Mouse (Mus musculus): Measurements from ENCODE around the gene Tenm3. TPM values are rescaled to one million over a fixed set of nuclear protein-coding genes. Genes with fewer than 3 reads are reported as not detected.

Gene Tenm3
- polyA plus RNA-seq, 1 experiment = 2.3 TPM

DNA sequence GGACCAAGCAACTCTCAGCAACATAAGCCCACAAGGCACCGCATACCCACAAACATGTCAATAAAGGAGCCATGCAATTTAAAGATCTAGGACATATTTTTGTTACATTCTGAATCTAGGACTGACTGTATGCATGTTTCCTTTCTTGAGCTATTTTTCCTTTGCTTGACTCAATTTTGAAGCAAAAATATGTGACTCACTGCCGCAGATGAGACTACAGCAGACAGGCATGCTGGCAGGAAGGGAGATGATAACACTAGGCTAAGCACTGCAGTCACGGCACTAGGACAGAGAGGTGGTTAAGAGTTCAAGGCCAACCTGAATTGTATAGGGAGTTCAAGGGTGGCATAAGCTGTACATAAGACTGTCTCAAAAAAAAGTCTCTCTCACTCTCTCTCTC is 79.7 kb downstream of the Tenm3 start:
- 88% methylated on average over 3 of the region's 3 CpGs for WGBS
- Histone ChIP-seq H3K27me3 (ENCODE audit: control insufficient read depth, insufficient read depth, low read length) (no peaks in the 10 kb centered on the region), H3K4me3 (ENCODE audit: control insufficient read depth, insufficient read depth, low read length) (no peak overlapping the region), H3K27ac (ENCODE audit: control insufficient read depth, insufficient read depth, low read length) (no peak overlapping the region), H3K36me3 (ENCODE audit: control insufficient read depth, insufficient read depth, low read length) (no peaks in the 10 kb centered on the region), H3K4me1 (replicated peaks; ENCODE audit: control insufficient read depth, insufficient read depth, low read length) (no peaks in the 10 kb centered on the region)
- no peak for DNase-seq
- no peak for TF ChIP-seq POLR2A (IDR thresholded peaks at IDR 0.05; ENCODE audit: control insufficient read depth, extremely low read depth, insufficient read depth, low read length, poor library complexity)
- no peak for TF ChIP-seq CTCF (IDR thresholded peaks at IDR 0.05; ENCODE audit: borderline replicate concordance, control insufficient read depth, extremely low read depth, insufficient read depth, low read length, poor library complexity)

- DNase-seq = no peak
- TF ChIP-seq POLR2A (IDR thresholded peaks at IDR 0.05; ENCODE audit: control insufficient read depth, extremely low read depth, insufficient read depth, low read length, poor library complexity) (no peak), CTCF (IDR thresholded peaks at IDR 0.05; ENCODE audit: borderline replicate concordance, control insufficient read depth, extremely low read depth, insufficient read depth, low read length, poor library complexity) (no peak)
- H3K36me3 ChIP-seq (ENCODE audit: control insufficient read depth, insufficient read depth, low read length) = no peaks in the 10 kb centered on the region
- no peaks in the 10 kb centered on the region for H3K27me3 ChIP-seq (ENCODE audit: control insufficient read depth, insufficient read depth, low read length)
- H3K27ac ChIP-seq (ENCODE audit: control insufficient read depth, insufficient read depth, low read length) = no peak overlapping the region
- WGBS = 80% methylated on average over 2 of the region's 2 CpGs
- H3K4me3 ChIP-seq (ENCODE audit: control insufficient read depth, insufficient read depth, low read length) = no peak overlapping the region
- H3K4me1 ChIP-seq (replicated peaks; ENCODE audit: control insufficient read depth, insufficient read depth, low read length) = no peaks in the 10 kb centered on the region
These were observed 86.9 kb downstream of the Tenm3 start for GRCm38 (mm10) chr8:48756874-48757273.

GRCm38 (mm10) chr8:48755492-48755891 is 88.3 kb downstream of the Tenm3 start:
- DNase-seq = no peak

GRCm38 (mm10) chr8:48754959-48755358 is 88.8 kb downstream of the Tenm3 start:
- Histone ChIP-seq H3K4me1 (replicated peaks; ENCODE audit: control insufficient read depth, insufficient read depth, low read length) (no peaks in the 10 kb centered on the region), H3K27ac (ENCODE audit: control insufficient read depth, insufficient read depth, low read length) (no peak overlapping the region), H3K27me3 (ENCODE audit: control insufficient read depth, insufficient read depth, low read length) (no peaks in the 10 kb centered on the region), H3K4me3 (ENCODE audit: control insufficient read depth, insufficient read depth, low read length) (no peak overlapping the region), H3K36me3 (ENCODE audit: control insufficient read depth, insufficient read depth, low read length) (no peaks in the 10 kb centered on the region)
- WGBS = 86% methylated on average over 2 of the region's 2 CpGs
- DNase-seq = no peak
- TF ChIP-seq POLR2A (IDR thresholded peaks at IDR 0.05; ENCODE audit: control insufficient read depth, extremely low read depth, insufficient read depth, low read length, poor library complexity) = no peak
- no peak for TF ChIP-seq CTCF (IDR thresholded peaks at IDR 0.05; ENCODE audit: borderline replicate concordance, control insufficient read depth, extremely low read depth, insufficient read depth, low read length, poor library complexity)

More at GRCm38 (mm10) chr8:48755492-48755891, 88.3 kb downstream of the Tenm3 start:
- WGBS = 83% methylated on average over 7 of the region's 7 CpGs
- no peak for TF ChIP-seq POLR2A (IDR thresholded peaks at IDR 0.05; ENCODE audit: control insufficient read depth, extremely low read depth, insufficient read depth, low read length, poor library complexity)
- TF ChIP-seq CTCF (IDR thresholded peaks at IDR 0.05; ENCODE audit: borderline replicate concordance, control insufficient read depth, extremely low read depth, insufficient read depth, low read length, poor library complexity) = no peak
- Histone ChIP-seq H3K4me3 (ENCODE audit: control insufficient read depth, insufficient read depth, low read length) (no peak overlapping the region), H3K36me3 (ENCODE audit: control insufficient read depth, insufficient read depth, low read length) (no peaks in the 10 kb centered on the region), H3K27me3 (ENCODE audit: control insufficient read depth, insufficient read depth, low read length) (no peaks in the 10 kb centered on the region), H3K4me1 (replicated peaks; ENCODE audit: control insufficient read depth, insufficient read depth, low read length) (no peaks in the 10 kb centered on the region), H3K27ac (ENCODE audit: control insufficient read depth, insufficient read depth, low read length) (no peak overlapping the region)

- DNase-seq = no peak
These were observed 91.8 kb downstream of the Tenm3 start for GRCm38 (mm10) chr8:48751965-48752364.

GRCm38 (mm10) chr8:48748503-48749059 is 95.2 kb downstream of the Tenm3 start:
- no peak for DNase-seq
- H3K27me3 ChIP-seq (ENCODE audit: control insufficient read depth, insufficient read depth, low read length) = no peaks in the 10 kb centered on the region
- H3K36me3 ChIP-seq (ENCODE audit: control insufficient read depth, insufficient read depth, low read length) = no peaks in the 10 kb centered on the region
- no peak overlapping the region for H3K27ac ChIP-seq (ENCODE audit: control insufficient read depth, insufficient read depth, low read length)
- no peaks in the 10 kb centered on the region for H3K4me1 ChIP-seq (replicated peaks; ENCODE audit: control insufficient read depth, insufficient read depth, low read length)
- no peak overlapping the region for H3K4me3 ChIP-seq (ENCODE audit: control insufficient read depth, insufficient read depth, low read length)
- 86% methylated on average over 13 of the region's 13 CpGs for WGBS
- TF ChIP-seq POLR2A (IDR thresholded peaks at IDR 0.05; ENCODE audit: control insufficient read depth, extremely low read depth, insufficient read depth, low read length, poor library complexity) (no peak), CTCF (IDR thresholded peaks at IDR 0.05; ENCODE audit: borderline replicate concordance, control insufficient read depth, extremely low read depth, insufficient read depth, low read length, poor library complexity) (no peak)

More at GRCm38 (mm10) chr8:48751965-48752364, 91.8 kb downstream of the Tenm3 start:
- WGBS = 94% methylated on average over 5 of the region's 5 CpGs
- Histone ChIP-seq H3K27ac (ENCODE audit: control insufficient read depth, insufficient read depth, low read length) (no peak overlapping the region), H3K4me3 (ENCODE audit: control insufficient read depth, insufficient read depth, low read length) (no peak overlapping the region), H3K4me1 (replicated peaks; ENCODE audit: control insufficient read depth, insufficient read depth, low read length) (no peaks in the 10 kb centered on the region), H3K36me3 (ENCODE audit: control insufficient read depth, insufficient read depth, low read length) (no peaks in the 10 kb centered on the region), H3K27me3 (ENCODE audit: control insufficient read depth, insufficient read depth, low read length) (no peaks in the 10 kb centered on the region)
- TF ChIP-seq POLR2A (IDR thresholded peaks at IDR 0.05; ENCODE audit: control insufficient read depth, extremely low read depth, insufficient read depth, low read length, poor library complexity) (no peak), CTCF (IDR thresholded peaks at IDR 0.05; ENCODE audit: borderline replicate concordance, control insufficient read depth, extremely low read depth, insufficient read depth, low read length, poor library complexity) (no peak)

DNA sequence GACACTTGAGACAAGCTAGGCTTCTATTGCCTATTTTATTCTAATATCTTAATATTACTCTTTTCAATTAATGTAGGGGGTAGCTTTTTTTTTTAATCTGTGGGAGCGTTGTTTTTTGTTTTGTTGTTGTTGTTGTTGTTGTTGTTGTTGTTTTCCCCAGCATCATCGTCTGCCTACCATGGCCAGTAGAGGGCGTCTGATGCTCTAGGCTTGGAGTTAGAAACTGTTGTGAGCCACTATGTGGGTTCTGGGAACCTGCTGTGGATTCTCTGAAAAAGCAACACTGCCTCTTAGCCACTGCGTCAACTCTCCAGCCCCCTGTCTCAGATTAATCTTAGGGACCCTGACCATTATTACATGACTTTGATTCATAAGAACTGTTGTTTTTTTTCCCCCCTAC is 99.8 kb downstream of the Tenm3 start:
- Histone ChIP-seq H3K36me3 (ENCODE audit: control insufficient read depth, insufficient read depth, low read length) (no peaks in the 10 kb centered on the region), H3K27me3 (ENCODE audit: control insufficient read depth, insufficient read depth, low read length) (no peaks in the 10 kb centered on the region), H3K4me3 (ENCODE audit: control insufficient read depth, insufficient read depth, low read length) (no peak overlapping the region), H3K4me1 (replicated peaks; ENCODE audit: control insufficient read depth, insufficient read depth, low read length) (no peaks in the 10 kb centered on the region), H3K27ac (ENCODE audit: control insufficient read depth, insufficient read depth, low read length) (no peak overlapping the region)
- TF ChIP-seq POLR2A (IDR thresholded peaks at IDR 0.05; ENCODE audit: control insufficient read depth, extremely low read depth, insufficient read depth, low read length, poor library complexity) (no peak), CTCF (IDR thresholded peaks at IDR 0.05; ENCODE audit: borderline replicate concordance, control insufficient read depth, extremely low read depth, insufficient read depth, low read length, poor library complexity) (no peak)
- DNase-seq = no peak
- WGBS = 89% methylated on average over 4 of the region's 4 CpGs

All from thymus, adult 2 months (tissue).